Mouse (Mus musculus) cerebellum, adult 11 months (tissue): ENCODE data around the gene Mllt1.

Experiments
- DNase-seq: peaks from one replicate; pipeline ENCODE4 v3.0.0; 2022

Mllt1 gene

GRCm38 (mm10) chr17:56876981-56877380 lies 58.2 kb downstream of the Mllt1 start:
- no peak for DNase-seq

GRCm38 (mm10) chr17:56876465-56876864 lies 58.8 kb downstream of the Mllt1 start:
- no peak for DNase-seq

- no peak for DNase-seq
Measured at GRCm38 (mm10) chr17:56874936-56875651, 60.1 kb downstream of the Mllt1 start, which contains the start of gene 1700061G19Rik. TSS of gene 1700061G19Rik (plus strand) at chr17:56875477.

GRCm38 (mm10) chr17:56874237-56874636 lies 61.0 kb downstream of the Mllt1 start, which contains the start of gene Acsbg2:
TSS of gene Acsbg2 (minus strand) at chr17:56874447.
- no peak for DNase-seq

GRCm38 (mm10) chr17:56872512-56872911 lies 62.7 kb downstream of the Mllt1 start:
- DNase-seq: no peak

GRCm38 (mm10) chr17:56871767-56872166 lies 63.4 kb downstream of the Mllt1 start:
- DNase-seq: no peak

- DNase-seq: no peak
Measured at GRCm38 (mm10) chr17:56870287-56870953, 64.8 kb downstream of the Mllt1 start.

GRCm38 (mm10) chr17:56869481-56869977 lies 65.7 kb downstream of the Mllt1 start:
- no peak for DNase-seq

- no peak for DNase-seq
Measured at GRCm38 (mm10) chr17:56866071-56866470, 69.1 kb downstream of the Mllt1 start.

- DNase-seq: no peak
Measured at GRCm38 (mm10) chr17:56861197-56861596, 74.0 kb downstream of the Mllt1 start.

GRCm38 (mm10) chr17:56858922-56859321 lies 76.3 kb downstream of the Mllt1 start:
- DNase-seq: no peak

GRCm38 (mm10) chr17:56858216-56858615 lies 77.0 kb downstream of the Mllt1 start:
- DNase-seq: peak; percentile 29

GRCm38 (mm10) chr17:56855421-56855820 lies 79.8 kb downstream of the Mllt1 start:
- DNase-seq: no peak

- DNase-seq: no peak
Measured at GRCm38 (mm10) chr17:56851167-56851566, 84.0 kb downstream of the Mllt1 start.

- DNase-seq: no peak
Measured at GRCm38 (mm10) chr17:56849710-56850109, 85.5 kb downstream of the Mllt1 start.

- no peak for DNase-seq
Measured at GRCm38 (mm10) chr17:56848785-56849184, 86.4 kb downstream of the Mllt1 start.

GRCm38 (mm10) chr17:56843678-56844077 lies 91.5 kb downstream of the Mllt1 start:
- DNase-seq: no peak
